Mouse (Mus musculus): ENCODE measurements at regions not wholly inside any gene's neighbourhood (a gene's known extent, or its start where the extent isn't known, plus 50 kb on each side); places are given as distances from the start of the nearest gene placed in this dataset.

DNA sequence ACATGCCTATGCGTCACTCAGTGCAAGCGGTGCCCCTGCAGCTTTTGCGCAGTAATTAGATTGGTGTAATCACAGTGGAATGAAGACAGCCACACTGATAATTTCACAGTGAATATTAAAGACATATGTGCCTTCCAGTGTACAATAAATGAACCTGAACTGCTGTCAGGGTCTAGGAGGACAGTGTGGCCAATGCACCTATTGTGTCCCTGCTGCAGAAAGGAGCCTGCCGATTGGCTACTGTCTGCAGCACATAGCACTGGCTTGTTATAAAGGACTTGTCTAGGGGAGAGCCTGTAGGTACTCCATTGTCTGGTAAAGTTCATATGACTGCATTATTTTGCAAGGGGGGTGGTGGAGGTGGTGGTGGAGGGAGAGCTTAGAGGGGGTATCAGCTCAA lies 222.5 kb downstream of the Usp25 start:
- no peak for ATAC-seq (ENCODE audit: low read depth)
- whole genome bisulfite sequencing (ENCODE audit: insufficient replicate concordance) = 82% methylated on average over 4 of the region's 4 CpGs

DNA sequence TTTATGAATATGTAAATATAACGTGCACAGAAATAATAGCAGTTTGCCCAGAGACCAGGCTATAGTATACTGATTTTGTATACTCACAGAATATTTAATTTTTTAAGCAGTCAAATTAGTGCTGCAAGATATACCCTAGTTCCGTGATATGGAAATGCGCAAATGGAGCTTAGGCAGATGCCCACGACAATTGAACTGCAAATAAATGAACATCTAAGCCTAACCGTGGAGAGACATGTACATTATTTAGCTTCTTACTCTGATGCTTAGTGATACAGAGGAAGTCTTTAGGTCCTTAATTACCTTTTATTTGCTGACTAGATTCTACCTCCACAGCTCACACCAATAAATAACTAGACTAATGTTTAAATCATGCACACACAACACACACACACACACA lies 221.9 kb downstream of the Usp25 start:
- 73% methylated on average over 5 of the region's 5 CpGs for WGBS (ENCODE audit: insufficient replicate concordance)
- ATAC-seq (ENCODE audit: low read depth) = no peak

More for the DNA sequence above, 222.5 kb downstream of the Usp25 start:
- Histone ChIP-seq H3K27me3 (ENCODE audit: control insufficient read depth, insufficient read depth, low read depth, low read length) (no peaks in the 10 kb centered on the region), H3K4me3 (ENCODE audit: low read depth, low read length) (no peak overlapping the region), H3K4me1 (ENCODE audit: control insufficient read depth, low read depth, low read length) (no peaks in the 10 kb centered on the region), H3K9ac (ENCODE audit: low read depth, low read length) (no peak overlapping the region), H3K36me3 (ENCODE audit: control insufficient read depth, insufficient read depth) (no peaks in the 10 kb centered on the region), H3K27ac (ENCODE audit: low read length) (no peak overlapping the region), H3K9me3 (replicated peaks; ENCODE audit: control insufficient read depth, low read length) (no peaks in the 10 kb centered on the region), H3K4me2 (ENCODE audit: low read depth, low read length) (no peak overlapping the region)

More for the DNA sequence above, 221.9 kb downstream of the Usp25 start:
- Histone ChIP-seq H3K36me3 (ENCODE audit: control insufficient read depth, insufficient read depth) (no peaks in the 10 kb centered on the region), H3K9me3 (replicated peaks; ENCODE audit: control insufficient read depth, low read length) (no peaks in the 10 kb centered on the region), H3K9ac (ENCODE audit: low read depth, low read length) (no peak overlapping the region), H3K27me3 (ENCODE audit: control insufficient read depth, insufficient read depth, low read depth, low read length) (no peaks in the 10 kb centered on the region), H3K4me1 (ENCODE audit: control insufficient read depth, low read depth, low read length) (no peaks in the 10 kb centered on the region), H3K27ac (ENCODE audit: low read length) (no peak overlapping the region), H3K4me2 (ENCODE audit: low read depth, low read length) (no peak overlapping the region), H3K4me3 (ENCODE audit: low read depth, low read length) (no peak overlapping the region)

Measured in liver, embryonic 16.5 days (tissue).